Mouse (Mus musculus): ENCODE data around the gene Aph1c. TPM values are rescaled to one million over a fixed set of nuclear protein-coding genes. Genes with fewer than 3 reads are reported as not detected.

The Aph1c gene
- polyA plus RNA-seq, 1 experiment from 2014 or later = 3.0 TPM

GRCm38 (mm10) chr9:66770701-66771100, 63.8 kb downstream of the Aph1c start:
- no peak for TF ChIP-seq EP300 (optimal IDR thresholded peaks at IDR 0.05)
- no peak for TF ChIP-seq CTCF (IDR thresholded peaks at IDR 0.05; ENCODE audit: low read depth)
- no peak overlapping the region for H3K4me3 ChIP-seq (ENCODE audit: low read depth, low read length)
- no peak overlapping the region for H3K4me2 ChIP-seq (replicated peaks; ENCODE audit: low read depth)
- no peak overlapping the region for H3K27ac ChIP-seq (replicated peaks)
- H3K9ac ChIP-seq (ENCODE audit: low read length) = no peak overlapping the region
- ATAC-seq (ENCODE audit: low FRiP score, low TSS enrichment) = no peak
- no peaks in the 10 kb centered on the region for H3K27me3 ChIP-seq (ENCODE audit: control insufficient read depth, insufficient read depth, low read length)
- no peaks in the 10 kb centered on the region for H3K36me3 ChIP-seq (ENCODE audit: control insufficient read depth, insufficient read depth, low read length)
- no peak for DNase-seq (ENCODE audit: low spot score)
- no peaks in the 10 kb centered on the region for H3K9me3 ChIP-seq (ENCODE audit: control insufficient read depth, low read length)
- H3K4me1 ChIP-seq (replicated peaks; ENCODE audit: control insufficient read depth, insufficient read depth) = no peaks in the 10 kb centered on the region

GRCm38 (mm10) chr9:66769275-66769674, 65.3 kb downstream of the Aph1c start:
- H3K27ac ChIP-seq (replicated peaks) = no peak overlapping the region

GRCm38 (mm10) chr9:66768721-66769120, 65.8 kb downstream of the Aph1c start:
- no peak for TF ChIP-seq EP300 (optimal IDR thresholded peaks at IDR 0.05)
- TF ChIP-seq CTCF (IDR thresholded peaks at IDR 0.05; ENCODE audit: low read depth) = no peak

More at GRCm38 (mm10) chr9:66769275-66769674, 65.3 kb downstream of the Aph1c start:
- H3K36me3 ChIP-seq (ENCODE audit: control insufficient read depth, insufficient read depth, low read length) = no peaks in the 10 kb centered on the region
- H3K4me1 ChIP-seq (replicated peaks; ENCODE audit: control insufficient read depth, insufficient read depth) = no peaks in the 10 kb centered on the region
- no peak overlapping the region for H3K9ac ChIP-seq (ENCODE audit: low read length)
- no peaks in the 10 kb centered on the region for H3K27me3 ChIP-seq (ENCODE audit: control insufficient read depth, insufficient read depth, low read length)
- no peak overlapping the region for H3K4me3 ChIP-seq (ENCODE audit: low read depth, low read length)
- no peak overlapping the region for H3K4me2 ChIP-seq (replicated peaks; ENCODE audit: low read depth)
- peak; percentile 86 for ATAC-seq (ENCODE audit: low FRiP score, low TSS enrichment)
- DNase-seq (ENCODE audit: low spot score) = peak; percentile 63
- no peak for TF ChIP-seq EP300 (optimal IDR thresholded peaks at IDR 0.05)
- TF ChIP-seq CTCF (IDR thresholded peaks at IDR 0.05; ENCODE audit: low read depth) = no peak
- H3K9me3 ChIP-seq (ENCODE audit: control insufficient read depth, low read length) = no peaks in the 10 kb centered on the region
- 51% methylated on average over 3 of the region's 3 CpGs for whole genome bisulfite sequencing

More at GRCm38 (mm10) chr9:66768721-66769120, 65.8 kb downstream of the Aph1c start:
- Histone ChIP-seq H3K9ac (ENCODE audit: low read length) (no peak overlapping the region), H3K4me3 (ENCODE audit: low read depth, low read length) (no peak overlapping the region), H3K9me3 (ENCODE audit: control insufficient read depth, low read length) (no peaks in the 10 kb centered on the region), H3K27me3 (ENCODE audit: control insufficient read depth, insufficient read depth, low read length) (no peaks in the 10 kb centered on the region), H3K4me2 (replicated peaks; ENCODE audit: low read depth) (no peak overlapping the region), H3K36me3 (ENCODE audit: control insufficient read depth, insufficient read depth, low read length) (no peaks in the 10 kb centered on the region), H3K4me1 (replicated peaks; ENCODE audit: control insufficient read depth, insufficient read depth) (no peaks in the 10 kb centered on the region), H3K27ac (replicated peaks) (no peak overlapping the region)
- 87% methylated on average over 1 of the region's 1 CpGs for WGBS
- ATAC-seq (ENCODE audit: low FRiP score, low TSS enrichment) (0 out of 2 replicates have a peak, but pooled peaks have one; percentile 6), DNase-seq (ENCODE audit: low spot score) (no peak)

Other genes starting within 250 kb of the Aph1c start
- 42.2 and 49.2 TPM in 2 replicates for gene Usp3, start 241.6 kb downstream of the Aph1c start, polyA plus RNA-seq (2015; fragmentation: Nextera tagmentation; extraction: Ambion mirVana)
- gene Car12, start 121.0 kb downstream of the Aph1c start, polyA plus RNA-seq (2015; fragmentation: Nextera tagmentation; extraction: Ambion mirVana) = 11.1 and 11.3 TPM in 2 replicates
- gene Aph1b, start 39.2 kb downstream of the Aph1c start, polyA plus RNA-seq (2015; fragmentation: Nextera tagmentation; extraction: Ambion mirVana) = 6.4 and 7.3 TPM in 2 replicates
- 0.12 and 0.23 TPM in 2 replicates for gene Gm10647, start 37.7 kb downstream of the Aph1c start, polyA plus RNA-seq (2015; fragmentation: Nextera tagmentation; extraction: Ambion mirVana)
- gene Rab8b, start 85.0 kb upstream of the Aph1c start, polyA plus RNA-seq (2015; fragmentation: Nextera tagmentation; extraction: Ambion mirVana) = 9.2 and 9.4 TPM in 2 replicates
- gene Rps27l, start 111.4 kb upstream of the Aph1c start, polyA plus RNA-seq (2015; fragmentation: Nextera tagmentation; extraction: Ambion mirVana) = 768 and 843 TPM in 2 replicates
- 11.8 and 12.2 TPM in 2 replicates for gene Lactb, start 140.8 kb upstream of the Aph1c start, polyA plus RNA-seq (2015; fragmentation: Nextera tagmentation; extraction: Ambion mirVana)
- 1,738 and 2,538 TPM in 2 replicates for gene Tpm1, start 214.7 kb upstream of the Aph1c start, polyA plus RNA-seq (2015; fragmentation: Nextera tagmentation; extraction: Ambion mirVana)

All from stomach, postnatal 0 days (tissue).